Mouse (Mus musculus): ENCODE measurements around the gene Kdm4a. TPM values are rescaled to one million over a fixed set of nuclear protein-coding genes. Genes with fewer than 3 reads are reported as not detected.

The Kdm4a gene
- total RNA-seq (2021) = 10 to 100 TPM; 14.7 to 20.9 TPM
- long read RNA-seq, experiment 1, partial matches to known transcripts = 0 of 4 reads
- long read RNA-seq, experiment 1, other reads (novel, unspliced or antisense) = 4 of 4 reads
- long read RNA-seq, experiment 2, partial matches to known transcripts = 0 of 2 reads
- long read RNA-seq, experiment 2, other reads (novel, unspliced or antisense) = 2 of 2 reads

- peak; percentile 95 for DNase-seq
These were observed at the start of gene Kdm4a for GRCm38 (mm10) chr4:118179467-118180300. Gene Kdm4a (minus strand): TSS chr4:118180043.

GRCm38 (mm10) chr4:118229035-118229770 is 49.4 kb upstream of the Kdm4a start:
- no peak for DNase-seq

- no peak for DNase-seq
These were observed 47.6 kb upstream of the Kdm4a start for GRCm38 (mm10) chr4:118227398-118227797.

GRCm38 (mm10) chr4:118221261-118221660 is 41.4 kb upstream of the Kdm4a start:
- no peak for DNase-seq

DNA sequence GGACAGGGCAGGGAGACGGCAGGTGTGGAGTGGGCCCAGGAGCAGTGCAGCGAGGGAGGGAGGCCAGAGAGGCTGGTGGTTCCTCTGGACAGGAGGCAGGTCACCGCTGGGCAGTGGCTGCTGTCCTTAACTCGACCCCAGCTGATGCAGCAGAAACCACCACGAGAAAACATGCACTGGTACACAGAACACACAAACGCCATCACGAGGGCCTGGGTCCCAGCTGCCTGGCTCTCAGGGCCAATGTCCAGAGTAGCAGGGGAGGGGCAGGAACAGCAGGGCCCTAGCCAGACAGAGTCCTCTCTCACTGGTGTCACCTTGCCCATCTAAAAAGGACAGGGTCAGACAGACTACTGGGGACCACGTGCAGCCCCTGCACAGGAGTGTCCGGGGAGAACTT is 40.9 kb upstream of the Kdm4a start:
- DNase-seq = no peak

GRCm38 (mm10) chr4:118219487-118219886 is 39.6 kb upstream of the Kdm4a start:
- DNase-seq = no peak

DNA sequence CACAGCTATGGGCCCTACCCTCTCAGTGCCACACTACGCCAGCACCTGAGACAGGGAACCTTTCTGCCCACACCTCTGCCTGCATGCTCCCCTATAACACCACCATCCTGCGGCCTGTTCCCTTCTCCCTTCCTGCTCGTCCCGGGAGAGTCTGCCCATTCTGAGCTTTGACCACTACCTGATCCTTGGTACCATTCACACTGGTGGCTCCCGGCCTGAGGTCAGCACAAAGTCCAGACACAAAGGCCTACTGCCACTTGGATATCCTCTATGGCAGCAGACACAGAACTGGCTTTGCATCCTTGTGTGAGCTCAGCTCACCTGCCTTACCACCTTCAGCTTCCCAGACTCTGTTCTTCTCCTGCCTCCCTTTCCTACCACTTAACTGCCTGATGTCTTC is 38.7 kb upstream of the Kdm4a start:
- DNase-seq = no peak

DNA sequence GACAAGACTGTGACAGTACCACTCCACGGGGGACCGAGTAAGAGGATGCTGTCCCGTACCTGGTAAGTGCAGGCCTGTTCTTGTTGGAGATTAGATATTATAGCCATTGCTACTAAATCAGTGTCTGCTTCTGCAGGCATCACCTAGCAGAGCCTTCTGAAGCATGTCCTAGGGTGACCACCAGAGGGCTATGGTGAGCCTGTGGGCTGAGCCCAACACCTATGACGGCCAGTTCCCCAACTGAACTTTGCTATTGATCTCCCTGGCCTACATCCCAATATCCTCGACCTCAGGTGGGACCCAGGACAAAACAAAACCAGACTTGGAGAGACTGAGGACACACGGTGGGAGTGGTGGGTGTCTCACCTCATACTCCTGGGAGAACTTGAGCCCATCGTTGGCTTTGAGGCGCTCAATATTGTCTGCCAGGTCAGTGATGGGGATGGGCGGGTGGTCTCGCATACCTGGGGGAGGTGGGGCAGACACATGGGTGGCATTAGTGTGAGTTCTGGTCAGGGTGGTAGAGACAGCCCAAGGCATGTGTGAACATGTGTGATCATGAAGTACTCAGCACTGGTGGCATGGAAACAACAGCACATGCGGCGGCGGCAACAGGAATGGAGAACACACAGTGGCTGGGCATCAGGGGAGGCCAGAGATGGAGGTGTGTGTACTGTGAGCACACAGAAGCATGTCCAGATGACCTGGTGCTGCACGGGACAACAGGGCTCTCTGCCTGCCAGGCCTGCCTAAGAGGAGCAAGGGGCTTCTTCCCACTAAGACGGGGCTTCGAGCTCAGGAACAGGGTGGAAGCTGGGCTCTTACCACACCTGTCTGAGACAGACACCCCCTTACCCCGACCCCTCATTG is 37.1 kb upstream of the Kdm4a start:
- DNase-seq = peak; percentile 29

DNA sequence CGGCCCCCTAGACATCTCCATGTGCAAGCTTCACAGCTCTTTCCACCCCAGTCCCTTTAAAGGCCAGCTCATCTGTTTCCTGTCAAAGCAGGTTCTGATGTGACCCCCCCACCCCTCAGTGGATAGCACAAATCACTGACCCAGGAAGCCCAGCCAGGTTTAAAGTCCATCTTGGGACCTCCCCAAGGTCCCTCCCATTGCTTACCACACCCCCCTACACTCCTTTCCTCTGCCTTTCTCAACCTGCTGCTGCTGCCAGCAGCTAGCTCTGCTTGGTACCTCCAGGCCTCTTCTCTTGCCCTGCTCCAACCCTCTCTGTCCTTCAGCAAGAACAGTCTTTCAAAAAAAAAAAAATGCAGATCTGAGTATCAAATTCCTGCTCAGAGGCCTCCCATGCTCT is 35.0 kb upstream of the Kdm4a start:
- no peak for DNase-seq

- no peak for DNase-seq
These were observed 27.2 kb upstream of the Kdm4a start for GRCm38 (mm10) chr4:118206918-118207640.

DNA sequence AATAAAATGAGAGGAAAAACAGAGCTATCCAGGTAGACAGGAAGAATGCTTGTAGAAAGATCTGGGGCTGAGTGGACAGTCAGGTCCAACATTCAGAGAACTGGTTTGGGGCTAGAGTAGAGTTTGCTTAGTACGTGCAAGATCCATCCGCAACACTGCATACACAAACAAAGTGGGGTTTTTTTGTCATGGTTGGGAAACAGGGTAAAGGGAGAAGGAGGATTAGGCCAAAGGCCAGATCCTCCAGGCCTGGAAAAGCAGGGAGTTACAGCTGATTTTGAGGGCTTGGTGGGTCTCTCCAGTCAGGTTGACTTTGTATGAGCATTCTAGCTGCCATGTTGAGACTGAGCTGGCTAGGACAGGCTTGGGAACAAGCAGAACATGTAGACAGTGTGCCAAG is 26.1 kb upstream of the Kdm4a start:
- DNase-seq = no peak

DNA sequence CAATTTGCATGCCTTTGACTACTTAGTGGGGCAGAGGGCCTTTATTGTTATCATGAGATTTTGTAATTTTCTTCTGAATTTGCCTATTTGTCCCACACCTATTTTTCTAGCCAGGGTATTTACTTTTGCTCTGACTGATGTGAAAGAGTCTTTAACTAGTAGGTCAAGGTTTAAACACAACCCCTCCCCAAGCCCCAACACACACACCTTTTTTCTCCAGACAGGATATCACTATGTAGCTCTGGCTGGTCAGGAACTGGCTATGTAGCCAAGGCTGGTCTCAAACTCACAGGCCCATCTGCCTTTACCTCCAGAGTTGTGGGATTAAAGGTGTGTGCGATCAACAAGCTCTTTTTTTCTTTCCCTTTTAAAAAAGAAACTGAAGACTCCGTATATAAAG is 19.2 kb upstream of the Kdm4a start:
- DNase-seq = no peak

GRCm38 (mm10) chr4:118198606-118199005 is 18.8 kb upstream of the Kdm4a start:
- no peak for DNase-seq

DNA sequence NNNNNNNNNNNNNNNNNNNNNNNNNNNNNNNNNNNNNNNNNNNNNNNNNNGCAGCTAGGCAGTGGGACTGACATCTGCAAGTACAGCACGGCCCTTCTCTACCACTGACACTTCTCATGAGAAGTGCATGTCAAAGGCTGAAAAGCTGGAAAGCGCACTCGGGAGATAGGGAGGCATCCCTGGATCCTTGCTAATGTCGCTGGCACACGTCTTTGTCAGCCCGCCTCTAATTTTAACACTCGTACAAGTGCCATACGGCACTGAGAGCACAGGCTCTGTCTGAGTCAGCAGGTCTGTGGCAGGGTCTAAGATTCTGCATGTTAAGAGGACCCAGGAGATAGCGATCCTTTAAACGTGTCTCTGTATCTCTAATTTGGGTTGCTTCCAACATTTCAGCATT is 16.3 kb upstream of the Kdm4a start:
- no peak for DNase-seq

DNA sequence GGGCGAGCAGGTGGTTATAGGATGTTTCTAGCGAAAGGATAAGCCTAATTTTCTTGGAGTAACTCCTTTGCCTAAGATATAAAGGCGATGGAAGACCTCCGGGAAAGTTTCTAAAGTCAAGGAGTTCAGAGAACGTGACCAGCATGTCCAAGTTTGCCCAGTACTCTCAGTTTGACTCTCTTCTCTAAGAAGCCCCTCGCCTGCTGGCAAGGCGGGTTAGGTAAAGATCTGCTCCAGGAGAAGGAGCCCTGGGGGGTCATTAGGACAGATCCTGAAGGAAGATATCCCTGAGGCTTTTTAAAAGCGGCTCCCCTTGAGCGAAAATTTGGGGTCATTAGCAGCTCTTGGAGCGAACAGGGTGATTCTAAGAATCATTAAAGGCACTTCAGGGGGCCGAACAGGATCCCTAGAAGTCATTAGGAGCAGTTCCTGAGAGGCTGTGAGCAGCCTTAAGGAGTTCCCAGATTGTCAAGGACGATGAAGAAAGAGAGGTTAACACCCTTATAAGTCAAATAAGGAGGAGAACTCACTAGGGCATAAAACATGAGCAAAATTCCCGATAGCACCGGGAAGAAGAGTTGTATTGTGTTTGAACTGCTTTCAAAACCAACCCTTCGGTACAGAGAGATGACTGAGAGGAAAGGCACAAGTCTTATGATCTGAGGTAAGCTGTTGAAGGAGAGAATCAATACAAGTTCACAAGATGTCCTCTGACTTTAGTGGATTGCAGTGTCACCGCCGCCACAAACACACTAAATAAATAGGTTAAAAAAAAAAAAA is 648 bp upstream of the Kdm4a start:
- no peak for DNase-seq

DNA sequence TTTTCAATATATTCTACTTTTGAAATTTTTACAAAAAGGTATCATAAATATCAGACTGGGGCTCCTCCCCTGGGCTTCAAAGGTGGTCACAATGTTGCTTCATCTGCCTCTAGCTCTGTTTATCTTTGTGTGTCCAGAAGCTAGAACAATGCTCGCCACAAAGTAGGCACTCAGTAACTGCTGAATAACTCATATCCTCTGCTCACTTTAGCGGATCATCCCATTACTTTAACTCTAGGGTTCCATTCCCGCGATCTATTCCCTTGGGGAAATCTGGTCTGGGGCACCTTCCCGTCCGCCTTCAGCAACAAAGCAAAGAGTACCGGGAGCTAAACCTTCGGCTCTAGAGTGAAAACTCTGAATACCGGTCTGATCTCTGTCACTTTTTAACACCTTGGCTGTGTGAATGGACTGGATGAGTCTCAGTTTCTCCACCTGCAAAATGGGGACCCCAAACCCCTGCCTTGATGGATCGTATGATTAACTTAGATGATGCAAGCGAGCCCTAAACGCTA is 834 bp downstream of the Kdm4a start:
- DNase-seq = no peak

DNA sequence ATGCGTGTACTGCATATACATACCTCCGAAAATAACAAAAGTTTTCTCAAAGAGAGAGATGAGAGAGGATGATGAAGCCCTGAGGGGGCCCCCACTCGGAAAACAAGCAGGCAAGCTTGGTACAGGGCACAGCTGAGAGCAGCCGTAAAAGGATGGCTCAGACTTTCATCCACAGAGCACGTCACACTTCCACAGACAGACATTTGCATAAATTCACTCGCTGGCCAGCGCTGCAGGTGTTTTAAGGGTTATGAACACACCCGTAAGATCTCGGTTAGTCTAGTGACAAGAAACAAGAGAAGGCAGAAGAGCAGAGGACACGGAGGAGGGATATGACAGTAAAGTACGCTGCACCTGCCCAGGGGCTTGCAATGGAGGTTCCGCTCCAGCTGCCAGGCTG is 7.4 kb downstream of the Kdm4a start:
- no peak for DNase-seq

DNA sequence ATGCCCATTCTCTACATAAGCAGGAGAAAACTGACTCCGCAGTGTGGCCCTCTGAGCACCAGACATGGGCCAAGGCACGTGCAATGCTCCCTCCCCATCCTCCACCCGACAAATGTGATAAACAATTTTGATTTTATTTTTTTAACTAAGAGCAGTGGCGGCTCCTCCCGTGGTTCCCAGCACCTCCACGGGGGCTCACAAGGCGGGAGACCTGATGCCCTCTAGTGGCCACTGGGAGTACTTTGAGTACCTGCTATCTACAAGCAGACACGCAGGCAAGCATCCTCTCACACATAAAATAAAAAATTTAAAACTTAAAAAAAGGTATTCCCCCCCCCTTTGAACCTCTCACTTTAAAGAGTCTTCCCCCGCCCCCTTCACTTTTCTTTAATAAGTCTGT is 8.8 kb downstream of the Kdm4a start:
- no peak for DNase-seq

GRCm38 (mm10) chr4:118162123-118162522 is 17.7 kb downstream of the Kdm4a start:
- DNase-seq = no peak

DNA sequence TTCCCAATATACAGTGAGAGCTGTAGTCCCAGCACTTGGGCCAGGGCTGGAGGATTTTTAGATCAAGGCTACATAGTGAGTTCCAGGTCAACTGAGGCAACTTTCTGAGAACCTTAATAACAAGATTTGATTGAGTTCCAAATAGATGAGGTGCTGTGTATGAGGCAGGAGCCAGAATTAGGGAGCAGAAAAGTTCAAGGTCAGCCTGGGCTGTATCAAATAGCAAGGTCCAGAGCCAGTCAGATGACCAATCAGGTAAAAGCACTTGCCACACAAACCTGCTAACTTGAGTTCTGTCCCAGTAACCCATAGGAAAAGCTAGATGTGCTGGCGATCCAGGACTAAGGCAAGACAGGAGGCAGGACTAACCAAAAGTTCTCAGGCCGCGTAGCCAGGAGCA is 22.2 kb downstream of the Kdm4a start:
- DNase-seq = no peak

DNA sequence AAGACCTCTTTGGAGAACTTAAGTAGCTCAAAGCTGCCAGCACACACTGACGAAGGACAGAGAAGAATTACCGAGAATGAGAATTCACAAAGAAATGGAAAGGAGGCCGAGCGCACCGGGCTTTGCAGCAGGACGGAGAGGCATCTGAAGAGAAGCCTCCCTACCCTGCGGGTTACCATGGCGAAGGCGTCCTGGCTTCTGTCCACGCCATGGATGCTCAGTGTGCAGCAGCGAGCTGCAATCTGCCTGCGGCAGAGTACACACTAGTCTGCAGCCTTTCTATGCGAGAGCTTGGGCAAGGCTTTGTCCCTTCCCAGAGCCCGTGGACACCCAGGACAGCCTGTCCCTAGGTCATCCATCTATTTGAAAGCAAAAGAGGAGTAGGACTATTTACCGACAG is 23.3 kb downstream of the Kdm4a start:
- DNase-seq = no peak

Data from gastrocnemius, postnatal 25 days (tissue).